Mouse (Mus musculus) hindbrain, postnatal 0 days (tissue): Measurements from ENCODE around the gene Rbfox1. TPM values are rescaled to one million over a fixed set of nuclear protein-coding genes. Genes with fewer than 3 reads are reported as not detected.
A peak's percentile ranks its signal among the peaks of the same experiment; 100 is the strongest.

Source experiments
- ATAC-seq: fragments of 200-750 bp; cut with Nextera tagmentation; 2 replicates; pipeline ENCODE4 v1.8.0; 2017; ENCODE audit warnings: mild to moderate bottlenecking, moderate TSS enrichment, moderate library complexity
- DNase-seq: peaks from one replicate; pipeline ENCODE4 v3.0.0-alpha.2; 2015; ENCODE audit warnings: low spot score
- H3K27ac ChIP-seq: fragments of 300-500 bp; sonication (generic); 2 replicates; pipeline ENCODE4 v1.5.1; 2014; ENCODE audit warnings: mild to moderate bottlenecking
- H3K27me3 ChIP-seq: fragments of 300-500 bp; sonication (generic); 2 replicates; pipeline ENCODE4 v1.6.1; 2014; ENCODE audit warnings: low read length, mixed read lengths; ENCODE audit not compliant: insufficient read depth
- H3K36me3 ChIP-seq: fragments of 300-500 bp; sonication (generic); 2 replicates; pipeline ENCODE4 v1.6.1; 2014; ENCODE audit warnings: low read length, mixed read lengths; ENCODE audit not compliant: insufficient read depth
- H3K4me1 ChIP-seq: fragments of 300-500 bp; sonication (generic); 2 replicates; pipeline ENCODE4 v1.6.1; 2014; ENCODE audit warnings: antibody characterized with exemption, low read length, mixed read lengths; ENCODE audit not compliant: insufficient read depth
- H3K4me2 ChIP-seq: fragments of 300-500 bp; sonication (generic); 2 replicates; pipeline ENCODE4 v1.6.1; 2014; ENCODE audit warnings: low read depth, mild to moderate bottlenecking, low read length, moderate library complexity, mixed read lengths
- H3K4me3 ChIP-seq: fragments of 300-500 bp; sonication (generic); 2 replicates; pipeline ENCODE4 v1.5.1; 2014; ENCODE audit warnings: low read length
- H3K9ac ChIP-seq: fragments of 300-500 bp; sonication (generic); replicated peaks from 2 replicates; pipeline ENCODE4 v1.6.1; 2014; ENCODE audit warnings: mild to moderate bottlenecking, low read length, moderate library complexity, mixed read lengths
- H3K9me3 ChIP-seq: fragments of 300-500 bp; sonication (generic); 2 replicates; pipeline ENCODE4 v1.6.1; 2016; ENCODE audit warnings: low read length, mixed read lengths
- CTCF ChIP-seq: IDR thresholded peaks from 2 replicates; pipeline ENCODE4 v1.5.1; 2016; ENCODE audit warnings: antibody characterized with exemption, control low read depth, low read depth
- WGBS: fragments of 180-500 bp; shearing (Covaris S2); extraction: QIAGEN DNeasy Blood & Tissue Kit; methylation state at CpG from one replicate; pipeline ENCODE4 v1.1.7; 2014; 5-methylcytosine and 5-hydroxymethylcytosine counted together
- polyA plus RNA-seq: library from polyadenylated mRNA; unstranded; fragments of >200 nt; fragmentation: Nextera tagmentation; extraction: Ambion mirVana; gene quantifications from 2 replicates; pipeline ENCODE4 v1.2.1, GENCODE M21; 2015
- total RNA-seq: library from RNA; depleted of rRNA; stranded (reverse); fragments of >200 nt; gene quantifications from 2 replicates; pipeline ENCODE4 v1.2.3, GENCODE M21; 2014

Gene Rbfox1
- total and polyA plus RNA-seq, 2 experiments from 2014 or later = 158 to 204 TPM

DNA sequence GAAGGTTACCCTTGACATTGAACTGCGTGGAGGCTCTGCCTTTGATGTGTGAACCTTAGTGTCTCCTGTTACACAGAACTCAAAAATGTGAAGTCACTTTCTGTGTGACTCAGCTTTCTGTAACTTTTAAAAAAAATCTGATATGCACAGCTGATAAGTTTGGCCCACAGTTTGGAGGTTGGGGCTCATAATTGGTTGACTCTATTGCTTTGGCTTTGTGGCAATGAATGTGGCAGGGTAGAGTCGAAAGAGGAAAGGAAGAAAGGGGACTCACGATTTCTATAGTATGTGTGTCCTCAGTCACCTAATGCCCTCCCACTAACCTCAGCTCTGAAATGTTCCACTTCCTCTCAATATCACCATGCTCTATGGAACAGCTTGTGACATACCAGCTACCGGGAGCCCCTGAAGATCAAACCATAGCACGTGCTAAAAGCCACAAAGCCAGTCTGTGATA is 215.3 kb downstream of the Rbfox1 start:
- WGBS = 78% methylated on average over 5 of the region's 5 CpGs
- no peak for TF ChIP-seq CTCF
- Histone ChIP-seq H3K36me3 (no peaks in the 10 kb centered on the region), H3K4me1 (no peaks in the 10 kb centered on the region), H3K9me3 (no peaks in the 10 kb centered on the region), H3K27ac (no peak overlapping the region), H3K9ac (no peak overlapping the region), H3K27me3 (no peaks in the 10 kb centered on the region), H3K4me3 (no peak overlapping the region), H3K4me2 (no peak overlapping the region)
- ATAC-seq (no peak), DNase-seq (no peak)

- H3K4me1 ChIP-seq = no peaks in the 10 kb centered on the region
- no peak for ATAC-seq
- TF ChIP-seq CTCF = no peak
- no peak overlapping the region for H3K4me3 ChIP-seq
- H3K36me3 ChIP-seq = no peaks in the 10 kb centered on the region
- H3K9ac ChIP-seq = no peak overlapping the region
- DNase-seq = no peak
- H3K27ac ChIP-seq = no peak overlapping the region
- 77% methylated on average over 2 of the region's 2 CpGs for WGBS
- H3K27me3 ChIP-seq = no peaks in the 10 kb centered on the region
- no peak overlapping the region for H3K4me2 ChIP-seq
- no peaks in the 10 kb centered on the region for H3K9me3 ChIP-seq
Measured at GRCm38 (mm10) chr16:6103713-6104112, 218.6 kb downstream of the Rbfox1 start.

- Histone ChIP-seq H3K4me3 (no peak overlapping the region), H3K36me3 (no peaks in the 10 kb centered on the region), H3K9ac (no peak overlapping the region), H3K27me3 (no peaks in the 10 kb centered on the region), H3K4me2 (no peak overlapping the region), H3K9me3 (no peaks in the 10 kb centered on the region), H3K27ac (no peak overlapping the region), H3K4me1 (no peaks in the 10 kb centered on the region)
- no peak for TF ChIP-seq CTCF
- no peak for ATAC-seq
- DNase-seq = no peak
- WGBS = 88% methylated on average over 3 of the region's 3 CpGs
Measured at GRCm38 (mm10) chr16:6110121-6110520, 225.0 kb downstream of the Rbfox1 start.

DNA sequence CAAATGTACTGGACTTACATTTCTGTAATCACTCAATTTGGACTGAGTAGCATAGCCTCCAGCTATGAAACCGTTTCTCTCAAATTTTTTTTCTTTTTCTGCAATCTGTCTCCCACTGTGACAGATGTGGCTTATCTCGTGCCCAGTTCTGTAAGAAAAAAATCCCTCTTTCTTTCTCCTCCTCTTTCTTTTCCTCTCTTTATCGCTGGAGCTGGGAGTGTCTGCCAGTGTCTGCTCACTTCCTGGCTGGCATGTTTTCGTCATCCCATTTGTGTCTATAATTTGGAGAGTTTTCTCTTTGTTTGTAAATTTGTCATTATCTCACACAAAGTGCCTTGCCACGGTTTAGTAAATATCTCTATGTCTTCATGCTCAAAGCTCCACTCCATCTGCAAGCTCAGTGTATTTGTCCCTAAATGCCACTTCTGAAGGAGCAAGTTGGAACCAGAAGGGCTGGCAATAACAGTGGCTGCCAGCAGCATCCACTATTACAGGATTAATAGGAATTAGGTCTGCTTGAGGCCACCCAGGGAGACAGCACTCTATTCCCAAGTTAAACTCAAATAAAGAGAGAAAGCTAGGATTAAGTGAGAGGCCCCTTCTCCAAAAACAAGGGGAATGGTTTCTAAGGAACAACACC is 228.8 kb downstream of the Rbfox1 start:
- Histone ChIP-seq H3K4me3 (no peak overlapping the region), H3K4me2 (no peak overlapping the region), H3K4me1 (no peaks in the 10 kb centered on the region), H3K9ac (no peak overlapping the region), H3K9me3 (no peaks in the 10 kb centered on the region), H3K27ac (no peak overlapping the region), H3K27me3 (no peaks in the 10 kb centered on the region), H3K36me3 (no peaks in the 10 kb centered on the region)
- DNase-seq (no peak), ATAC-seq (no peak)
- TF ChIP-seq CTCF = no peak
- 20% methylated on average over 5 of the region's 5 CpGs for WGBS

DNA sequence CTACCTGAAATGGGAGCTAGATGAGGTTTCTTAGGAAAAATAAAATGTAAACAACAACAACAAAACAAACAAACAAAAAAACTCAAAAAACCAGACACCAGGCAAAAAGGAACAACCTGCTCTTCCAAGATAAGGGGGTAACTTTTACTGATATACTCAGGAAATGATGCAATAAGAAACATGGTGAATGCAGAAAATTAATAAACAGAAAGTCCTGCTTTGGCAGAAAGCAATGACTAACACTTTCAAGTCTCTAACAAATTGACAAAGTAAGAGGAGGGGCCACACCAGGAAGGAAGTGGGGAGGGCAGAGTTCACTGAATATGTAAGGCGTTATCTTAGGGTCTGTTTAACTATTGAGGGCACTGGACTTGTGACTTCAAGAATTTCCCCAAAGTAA is 234.3 kb downstream of the Rbfox1 start:
- no peaks in the 10 kb centered on the region for H3K27me3 ChIP-seq
- WGBS = 50% methylated on average over 1 of the region's 1 CpGs

GRCm38 (mm10) chr16:6121232-6121631 is 236.1 kb downstream of the Rbfox1 start:
- Histone ChIP-seq H3K27me3 (no peaks in the 10 kb centered on the region), H3K36me3 (no peaks in the 10 kb centered on the region), H3K4me2 (no peak overlapping the region), H3K9me3 (no peaks in the 10 kb centered on the region), H3K4me3 (no peak overlapping the region), H3K27ac (no peak overlapping the region), H3K9ac (no peak overlapping the region), H3K4me1 (no peaks in the 10 kb centered on the region)
- ATAC-seq (no peak), DNase-seq (no peak)
- 92% methylated on average over 4 of the region's 4 CpGs for WGBS
- no peak for TF ChIP-seq CTCF

More for the DNA sequence above, 234.3 kb downstream of the Rbfox1 start:
- Histone ChIP-seq H3K9ac (no peak overlapping the region), H3K36me3 (no peaks in the 10 kb centered on the region), H3K4me3 (no peak overlapping the region), H3K4me2 (no peak overlapping the region), H3K27ac (no peak overlapping the region), H3K9me3 (no peaks in the 10 kb centered on the region), H3K4me1 (no peaks in the 10 kb centered on the region)
- no peak for ATAC-seq
- no peak for DNase-seq
- TF ChIP-seq CTCF = no peak

DNA sequence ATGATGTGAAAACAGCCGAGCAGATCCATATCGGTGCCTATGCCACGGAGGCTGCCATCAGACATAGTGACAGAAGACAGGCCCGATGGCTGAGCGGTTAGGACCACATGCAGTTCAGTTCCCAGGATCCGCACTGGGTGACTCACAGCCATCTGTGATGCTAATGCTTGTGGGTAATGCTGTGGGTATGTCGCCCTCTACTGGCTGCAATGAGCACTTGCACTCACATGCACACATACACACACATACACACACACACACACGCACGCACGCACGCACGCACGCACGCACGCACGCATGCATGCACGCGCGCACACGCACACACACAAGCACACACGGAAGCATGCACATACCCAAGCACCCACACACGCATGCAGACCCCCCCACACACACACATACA is 237.7 kb downstream of the Rbfox1 start:
- no peak overlapping the region for H3K27ac ChIP-seq
- 96% methylated on average over 14 of the region's 22 CpGs for WGBS
- no peak for ATAC-seq

More for the DNA sequence above, 237.7 kb downstream of the Rbfox1 start:
- Histone ChIP-seq H3K36me3 (no peaks in the 10 kb centered on the region), H3K4me3 (no peak overlapping the region), H3K9me3 (no peaks in the 10 kb centered on the region), H3K9ac (no peak overlapping the region), H3K4me2 (no peak overlapping the region), H3K27me3 (no peaks in the 10 kb centered on the region), H3K4me1 (no peaks in the 10 kb centered on the region)
- no peak for DNase-seq
- TF ChIP-seq CTCF = peak; percentile 51
